Mouse (Mus musculus) lung, adult 2 months (tissue): ENCODE results near the gene Msi2.

Source experiments
- CTCF ChIP-seq: fragments of 200-500 bp; IDR thresholded peaks from 2 replicates; pipeline ENCODE4 v1.5.1; 2011; ENCODE audit warnings: mild to moderate bottlenecking, low read length, control low read depth; ENCODE audit not compliant: insufficient read depth
- POLR2A ChIP-seq: fragments of 200-500 bp; IDR thresholded peaks from 2 replicates; pipeline ENCODE4 v1.6.1; 2011; ENCODE audit warnings: low read depth, mild to moderate bottlenecking, control low read depth, low read length, borderline replicate concordance; ENCODE audit errors: extremely low read depth

DNA sequence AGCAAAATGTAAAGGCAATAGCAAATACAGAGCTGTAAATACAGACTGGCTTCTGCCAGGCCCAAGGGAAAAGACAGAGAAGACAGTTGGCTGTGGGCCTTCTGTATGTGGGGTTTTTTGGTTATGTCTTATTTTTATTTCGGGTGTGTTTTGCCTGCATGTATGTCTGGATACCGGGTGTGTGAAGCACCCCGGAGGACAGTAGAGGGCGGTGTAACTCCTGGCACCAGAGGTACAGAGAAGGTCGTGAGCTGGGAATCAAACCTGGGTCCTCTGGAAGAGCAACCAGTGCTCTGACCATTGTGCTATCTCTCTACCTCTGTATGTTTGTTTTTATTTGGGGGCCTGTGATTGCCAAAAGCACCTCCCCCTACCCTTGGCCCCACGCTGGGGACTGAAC is 288.6 kb downstream of the Msi2 start:
- TF ChIP-seq CTCF (peak; percentile 24; the same call in 1 of the 2 replicates), POLR2A (no peak)
